Mouse (Mus musculus): ENCODE data around the gene Rab22a. TPM values are rescaled to one million over a fixed set of nuclear protein-coding genes. Genes with fewer than 3 reads are reported as not detected.
"Not testable (repeated sequence)": the region's sequence is repeated elsewhere in the genome, so short reads cannot be mapped to it uniquely, and the experiment has no call there.

Gene Rab22a
- 51.1 and 51.4 TPM in 2 replicates for polyA plus RNA-seq (2016; fragmentation: Nextera tagmentation; extraction: Ambion mirVana)

DNA sequence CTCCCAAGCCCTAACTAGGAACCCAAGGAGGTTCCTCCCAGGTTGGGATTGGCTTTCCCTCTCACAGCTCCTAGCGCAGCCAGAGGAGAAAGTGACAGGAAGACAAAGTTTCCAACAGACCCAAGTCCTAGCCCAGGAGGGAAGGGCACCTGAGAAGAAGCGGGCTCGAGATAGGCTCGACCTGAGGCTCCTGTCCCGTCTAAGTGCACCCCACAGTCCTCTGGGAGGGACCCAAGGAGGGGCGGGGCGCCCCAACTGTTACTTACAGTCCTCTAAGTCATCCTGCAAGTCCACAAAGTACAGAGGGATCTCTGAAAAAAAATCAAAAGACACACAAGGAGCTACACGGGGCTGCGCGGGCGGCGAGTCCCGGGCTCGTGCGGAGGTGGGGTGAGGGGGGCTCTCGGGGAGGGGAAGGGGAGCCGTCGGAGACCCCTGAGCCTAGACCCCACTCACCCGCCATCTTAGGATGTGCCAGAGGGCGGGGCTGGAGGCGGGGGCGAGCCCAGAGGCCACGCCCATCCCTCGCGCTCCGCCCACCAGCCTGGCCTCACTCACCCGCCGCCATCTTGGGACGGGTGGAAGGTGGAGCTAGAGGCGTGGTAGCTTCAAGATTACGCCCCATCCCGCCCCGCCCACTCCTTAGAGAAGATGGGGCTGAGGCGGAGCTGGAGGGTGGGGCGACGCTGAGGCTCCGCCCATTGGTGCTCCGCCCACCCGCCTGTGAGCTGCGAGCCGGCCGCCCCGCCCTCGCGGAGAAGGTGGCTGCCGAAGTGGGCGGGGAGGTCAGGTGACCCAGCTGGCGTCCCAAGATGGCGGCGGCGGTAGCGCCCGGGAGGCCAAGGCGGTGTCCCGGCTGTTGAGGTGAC, at the start of gene Rab22a:
Gene Rab22a, plus strand, starts transcription at position 704 of the 869 bp plus-strand sequence.
- Histone ChIP-seq H3K4me1 (peaks cover 39% of the 10 kb centered on the region), H3K27me3 (no peaks in the 10 kb centered on the region), H3K9ac (peak within 1 kb of the TSS; percentile 91), H3K36me3 (peaks cover 20% of the 10 kb centered on the region), H3K4me3 (peak within 1 kb of the TSS; percentile 95), H3K4me2 (replicated peaks) (peak within 1 kb of the TSS; percentile 91), H3K27ac (no peak within 1 kb of the TSS), H3K9me3 (replicated peaks) (no peaks in the 10 kb centered on the region)
- peak; percentile 97 for ATAC-seq (ENCODE audit: low FRiP score)
- WGBS: under 1% methylated on average over 46 of the region's 55 CpGs

GRCm38 (mm10) chr2:173615378-173616081, 44.0 kb upstream of the Rab22a start:
- H3K4me2 ChIP-seq (replicated peaks): no peak overlapping the region
- H3K36me3 ChIP-seq: peaks cover 11% of the 10 kb centered on the region
- H3K27me3 ChIP-seq: no peaks in the 10 kb centered on the region
- ATAC-seq (ENCODE audit: low FRiP score): no peak
- no peak overlapping the region for H3K9ac ChIP-seq
- H3K4me3 ChIP-seq: no peak overlapping the region
- 0 out of 2 replicates have a peak overlapping the region, but pooled peaks have one; percentile 17 for H3K27ac ChIP-seq
- 80% methylated on average over 11 of the region's 11 CpGs for whole genome bisulfite sequencing
- 0 out of 2 replicates have a peak, but pooled peaks cover 4% of the 10 kb centered on the region for H3K9me3 ChIP-seq (replicated peaks)
- H3K4me1 ChIP-seq: peaks cover 13% of the 10 kb centered on the region

DNA sequence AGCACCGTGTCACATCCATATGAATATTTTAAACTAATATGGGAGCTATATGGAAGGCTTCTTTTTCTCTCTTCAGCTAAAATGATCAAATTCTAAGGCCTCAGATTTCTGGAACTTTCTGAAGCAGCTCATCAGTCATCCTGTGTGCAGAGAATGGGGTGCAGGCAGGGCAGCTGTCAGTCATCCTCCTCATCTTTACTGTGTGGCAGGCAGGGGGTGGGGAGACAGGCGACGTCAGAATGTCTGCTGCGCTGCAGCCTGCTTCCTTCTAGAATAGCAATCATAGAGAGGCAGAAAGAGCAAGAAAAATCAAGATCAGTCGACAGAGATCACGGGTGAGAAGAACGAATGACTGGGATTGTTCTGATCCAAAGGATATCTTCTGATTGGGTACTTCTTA, 43.4 kb upstream of the Rab22a start:
- H3K27ac ChIP-seq: 0 out of 2 replicates have a peak overlapping the region, but pooled peaks have one; percentile 17
- peaks cover 11% of the 10 kb centered on the region for H3K36me3 ChIP-seq

GRCm38 (mm10) chr2:173619132-173619531, 40.4 kb upstream of the Rab22a start:
- Histone ChIP-seq H3K36me3 (peaks cover 11% of the 10 kb centered on the region; the same call in 1 of the 2 replicates), H3K4me1 (peaks cover 15% of the 10 kb centered on the region), H3K27ac (no peak overlapping the region), H3K9me3 (replicated peaks) (0 out of 2 replicates have a peak, but pooled peaks cover 4% of the 10 kb centered on the region), H3K27me3 (no peaks in the 10 kb centered on the region), H3K4me3 (no peak overlapping the region), H3K9ac (no peak overlapping the region), H3K4me2 (replicated peaks) (no peak overlapping the region)
- WGBS: 90% methylated on average over 5 of the region's 5 CpGs
- ATAC-seq (ENCODE audit: low FRiP score): no peak

More for the DNA sequence above, 43.4 kb upstream of the Rab22a start:
- no peak overlapping the region for H3K4me2 ChIP-seq (replicated peaks)
- H3K9me3 ChIP-seq (replicated peaks): 0 out of 2 replicates have a peak, but pooled peaks cover 4% of the 10 kb centered on the region
- H3K4me3 ChIP-seq: no peak overlapping the region
- 63% methylated on average over 7 of the region's 7 CpGs for WGBS
- no peaks in the 10 kb centered on the region for H3K27me3 ChIP-seq
- H3K4me1 ChIP-seq: peaks cover 6% of the 10 kb centered on the region; the same call in 1 of the 2 replicates
- no peak for ATAC-seq (ENCODE audit: low FRiP score)
- no peak overlapping the region for H3K9ac ChIP-seq

GRCm38 (mm10) chr2:173620645-173621044, 38.9 kb upstream of the Rab22a start:
- no peak for ATAC-seq (ENCODE audit: low FRiP score)
- Histone ChIP-seq H3K4me3 (no peak overlapping the region), H3K9ac (no peak overlapping the region), H3K27ac (no peak overlapping the region), H3K9me3 (replicated peaks) (0 out of 2 replicates have a peak, but pooled peaks cover 4% of the 10 kb centered on the region), H3K27me3 (no peaks in the 10 kb centered on the region), H3K36me3 (0 out of 2 replicates have a peak, but pooled peaks cover 4% of the 10 kb centered on the region), H3K4me1 (peaks cover 18% of the 10 kb centered on the region), H3K4me2 (replicated peaks) (no peak overlapping the region)
- 92% methylated on average over 4 of the region's 4 CpGs for WGBS

- H3K9ac ChIP-seq: no peak overlapping the region
- no peaks in the 10 kb centered on the region for H3K9me3 ChIP-seq (replicated peaks)
- no peak overlapping the region for H3K4me3 ChIP-seq
- peaks cover 18% of the 10 kb centered on the region for H3K4me1 ChIP-seq
- no peak overlapping the region for H3K4me2 ChIP-seq (replicated peaks)
- ATAC-seq (ENCODE audit: low FRiP score): peak; percentile 82
- H3K27ac ChIP-seq: peak overlapping the region; percentile 67
- no peaks in the 10 kb centered on the region for H3K27me3 ChIP-seq
- WGBS: 41% methylated on average over 7 of the region's 7 CpGs
- H3K36me3 ChIP-seq: no peaks in the 10 kb centered on the region
Observed at GRCm38 (mm10) chr2:173622173-173622601, 37.4 kb upstream of the Rab22a start.

GRCm38 (mm10) chr2:173624667-173625066, 34.9 kb upstream of the Rab22a start:
- Histone ChIP-seq H3K27ac (no peak overlapping the region), H3K9ac (no peak overlapping the region), H3K9me3 (replicated peaks) (no peaks in the 10 kb centered on the region), H3K4me2 (replicated peaks) (no peak overlapping the region), H3K27me3 (no peaks in the 10 kb centered on the region), H3K4me1 (peaks cover 18% of the 10 kb centered on the region), H3K36me3 (no peaks in the 10 kb centered on the region), H3K4me3 (no peak overlapping the region)
- WGBS: 66% methylated on average over 7 of the region's 7 CpGs
- ATAC-seq (ENCODE audit: low FRiP score): no peak

- Histone ChIP-seq H3K4me3 (no peak overlapping the region), H3K9me3 (replicated peaks) (no peaks in the 10 kb centered on the region), H3K4me1 (peaks cover 18% of the 10 kb centered on the region), H3K27me3 (no peaks in the 10 kb centered on the region), H3K4me2 (replicated peaks) (no peak overlapping the region), H3K27ac (no peak overlapping the region), H3K36me3 (no peaks in the 10 kb centered on the region), H3K9ac (no peak overlapping the region)
- ATAC-seq (ENCODE audit: low FRiP score): no peak
- 92% methylated on average over 3 of the region's 3 CpGs for WGBS
Observed at GRCm38 (mm10) chr2:173625786-173626185, 33.8 kb upstream of the Rab22a start.

DNA sequence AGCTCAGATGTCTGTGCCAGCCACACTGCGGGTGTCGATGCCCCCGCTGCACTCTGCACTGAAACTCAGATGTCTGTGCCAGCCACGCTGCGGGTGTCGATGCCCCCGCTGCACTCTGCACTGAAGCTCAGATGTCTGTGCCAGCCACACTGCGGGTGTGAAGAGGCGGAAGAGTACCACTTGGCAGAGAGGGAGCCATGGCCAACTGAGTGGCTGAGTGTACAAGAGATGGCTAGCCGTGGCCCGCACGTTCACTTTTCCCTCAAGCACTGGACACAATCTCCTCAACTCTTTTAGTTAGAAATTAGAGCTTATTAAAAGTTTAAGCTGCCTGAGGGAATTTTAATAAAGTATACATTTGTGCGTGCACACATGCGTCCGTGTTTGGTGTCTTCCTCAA, 25.5 kb upstream of the Rab22a start:
- H3K27me3 ChIP-seq: not testable (repeated sequence)
- WGBS: 94% methylated on average over 15 of the region's 15 CpGs

DNA sequence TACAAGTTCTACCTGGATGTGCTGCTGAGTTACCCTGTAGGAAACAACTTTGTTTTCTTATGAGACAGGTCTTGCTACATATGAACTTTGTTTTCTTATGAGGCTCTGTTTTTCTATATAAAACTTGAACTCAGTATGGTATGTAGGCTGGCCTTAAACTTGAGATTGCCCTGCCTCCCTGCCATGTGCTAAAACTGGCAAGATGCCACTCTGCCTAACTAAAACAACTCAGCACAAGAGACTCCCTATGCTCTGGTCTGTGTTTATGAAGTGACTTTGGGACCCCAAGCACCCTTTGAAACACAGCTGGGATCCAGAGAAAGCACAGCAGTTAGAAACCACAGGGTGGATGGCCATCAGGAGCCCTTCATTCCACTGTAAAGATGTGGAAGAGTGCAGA, 18.2 kb upstream of the Rab22a start:
- Histone ChIP-seq H3K9ac (no peak overlapping the region), H3K4me1 (peaks cover 7% of the 10 kb centered on the region; the same call in 1 of the 2 replicates), H3K27ac (no peak overlapping the region), H3K4me2 (replicated peaks) (no peak overlapping the region), H3K9me3 (replicated peaks) (no peaks in the 10 kb centered on the region), H3K36me3 (peaks cover 14% of the 10 kb centered on the region), H3K27me3 (no peaks in the 10 kb centered on the region), H3K4me3 (no peak overlapping the region)
- ATAC-seq (ENCODE audit: low FRiP score): no peak

More for the DNA sequence above, 25.5 kb upstream of the Rab22a start:
- H3K4me2 ChIP-seq (replicated peaks); H3K9me3 ChIP-seq (replicated peaks); H3K27ac ChIP-seq; H3K4me1 ChIP-seq; H3K9ac ChIP-seq; ATAC-seq (ENCODE audit: low FRiP score); H3K4me3 ChIP-seq; H3K36me3 ChIP-seq: not testable (repeated sequence)

DNA sequence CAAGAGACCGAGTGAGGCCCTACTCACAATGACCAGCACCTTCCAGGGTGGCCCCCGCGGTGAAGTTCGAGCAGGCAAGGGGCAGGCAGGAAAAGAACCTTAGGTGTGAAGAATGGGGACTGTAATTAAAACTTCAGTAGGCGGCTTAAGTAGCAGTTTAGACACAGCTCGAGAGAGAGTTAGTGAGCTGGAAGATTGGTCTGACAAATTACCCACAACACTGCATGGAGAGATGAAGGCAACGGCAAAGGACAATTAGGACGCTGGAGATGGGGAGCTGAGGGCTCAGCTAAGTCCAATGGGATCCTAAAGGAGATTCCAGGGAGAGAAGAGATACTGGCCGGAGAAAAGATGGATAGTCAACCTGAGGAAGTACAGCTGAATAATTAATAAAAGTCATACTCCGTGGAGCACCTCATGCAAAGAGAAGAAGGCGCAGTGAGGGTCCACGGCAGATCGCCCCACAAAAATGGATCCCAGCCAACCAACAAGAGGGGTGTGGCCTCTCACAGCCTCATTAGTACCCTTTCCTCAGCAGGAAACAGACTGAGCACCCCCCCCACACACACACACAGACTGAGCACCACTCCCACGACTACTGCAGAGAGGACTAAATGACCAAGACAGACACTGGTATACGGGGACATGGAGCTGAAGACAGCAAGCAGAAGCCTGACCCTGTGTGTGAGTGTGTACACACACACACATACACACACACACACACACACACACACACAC, 17.1 kb upstream of the Rab22a start:
- ATAC-seq (ENCODE audit: low FRiP score): no peak
- no peaks in the 10 kb centered on the region for H3K9me3 ChIP-seq (replicated peaks)
- H3K36me3 ChIP-seq: peaks cover 16% of the 10 kb centered on the region
- no peak overlapping the region for H3K4me3 ChIP-seq
- 66% methylated on average over 15 of the region's 15 CpGs for WGBS
- H3K27me3 ChIP-seq: no peaks in the 10 kb centered on the region
- H3K9ac ChIP-seq: no peak overlapping the region
- no peak overlapping the region for H3K4me2 ChIP-seq (replicated peaks)
- H3K27ac ChIP-seq: no peak overlapping the region
- H3K4me1 ChIP-seq: peaks cover 7% of the 10 kb centered on the region; the same call in 1 of the 2 replicates

Measured in hindbrain, embryonic 12.5 days (tissue).